Mouse (Mus musculus) limb, embryonic 15.5 days (tissue): ENCODE measurements at regions not wholly inside any gene's neighbourhood (a gene's known extent, or its start where the extent isn't known, plus 50 kb on each side); places are given as distances from the start of the nearest gene placed in this dataset.

Experiments
- ATAC-seq: fragments of 200-750 bp; cut with Nextera tagmentation; 2 replicates; pipeline ENCODE4 v1.8.0; 2017; ENCODE audit warnings: low read depth, moderate TSS enrichment; ENCODE audit not compliant: insufficient number of reproducible peaks, low FRiP score, low TSS enrichment
- H3K27ac ChIP-seq: fragments of 300-500 bp; sonication (generic); 2 replicates; pipeline ENCODE4 v1.5.1; 2015; ENCODE audit warnings: moderate library complexity, mild to moderate bottlenecking, inconsistent platforms
- H3K27me3 ChIP-seq: fragments of 300-500 bp; sonication (generic); 2 replicates; pipeline ENCODE4 v1.6.1; 2015; ENCODE audit warnings: inconsistent platforms
- H3K36me3 ChIP-seq: fragments of 300-500 bp; sonication (generic); 2 replicates; pipeline ENCODE4 v1.6.1; 2015; ENCODE audit warnings: inconsistent platforms
- H3K4me1 ChIP-seq: fragments of 300-500 bp; sonication (generic); 2 replicates; pipeline ENCODE4 v1.6.1; 2015; ENCODE audit warnings: inconsistent platforms
- H3K4me2 ChIP-seq: fragments of 300-500 bp; sonication (generic); 2 replicates; pipeline ENCODE4 v1.6.1; 2015; ENCODE audit warnings: mild to moderate bottlenecking, inconsistent platforms
- H3K4me3 ChIP-seq: fragments of 300-500 bp; sonication (generic); 2 replicates; pipeline ENCODE4 v1.5.1; 2015; ENCODE audit warnings: mild to moderate bottlenecking, inconsistent platforms
- H3K9ac ChIP-seq: fragments of 300-500 bp; sonication (generic); 2 replicates; pipeline ENCODE4 v1.6.1; 2015; ENCODE audit warnings: inconsistent platforms
- H3K9me3 ChIP-seq: fragments of 300-500 bp; sonication (generic); 2 replicates; pipeline ENCODE4 v1.6.1; 2016; ENCODE audit warnings: inconsistent platforms
- WGBS: fragments of 180-500 bp; shearing (Covaris S2); methylation state at CpG from one replicate; pipeline ENCODE4 v1.1.7; 2015; 5-methylcytosine and 5-hydroxymethylcytosine counted together

- no peaks in the 10 kb centered on the region for H3K36me3 ChIP-seq
- H3K27me3 ChIP-seq = no peaks in the 10 kb centered on the region
- no peak overlapping the region for H3K27ac ChIP-seq
- no peak overlapping the region for H3K9ac ChIP-seq
- no peak for ATAC-seq
- H3K4me2 ChIP-seq = no peak overlapping the region
- no peak overlapping the region for H3K4me3 ChIP-seq
- no peaks in the 10 kb centered on the region for H3K9me3 ChIP-seq
- peaks cover 2% of the 10 kb centered on the region; the same call in 1 of the 2 replicates for H3K4me1 ChIP-seq
- WGBS = 81% methylated on average over 6 of the region's 6 CpGs
These were observed 73.6 kb upstream of the Cxcl12 start for GRCm38 (mm10) chr6:117094742-117095141.

GRCm38 (mm10) chr6:117099871-117100270, 68.5 kb upstream of the Cxcl12 start:
- Histone ChIP-seq H3K27me3 (no peaks in the 10 kb centered on the region), H3K9me3 (no peaks in the 10 kb centered on the region), H3K9ac (no peak overlapping the region), H3K4me3 (no peak overlapping the region), H3K36me3 (no peaks in the 10 kb centered on the region), H3K4me1 (peaks cover 27% of the 10 kb centered on the region), H3K27ac (0 out of 2 replicates have a peak overlapping the region, but pooled peaks have one; percentile 13), H3K4me2 (no peak overlapping the region)
- 50% methylated on average over 10 of the region's 10 CpGs for WGBS
- ATAC-seq = no peak

- 32% methylated on average over 4 of the region's 4 CpGs for WGBS
- no peaks in the 10 kb centered on the region for H3K9me3 ChIP-seq
- peak overlapping the region; percentile 71 for H3K27ac ChIP-seq
- H3K9ac ChIP-seq = no peak overlapping the region
- H3K4me2 ChIP-seq = no peak overlapping the region
- ATAC-seq = no peak
- no peaks in the 10 kb centered on the region for H3K27me3 ChIP-seq
- H3K4me1 ChIP-seq = peaks cover 37% of the 10 kb centered on the region
- no peaks in the 10 kb centered on the region for H3K36me3 ChIP-seq
- no peak overlapping the region for H3K4me3 ChIP-seq
These were observed 65.6 kb upstream of the Cxcl12 start for GRCm38 (mm10) chr6:117102693-117103092.

- H3K9ac ChIP-seq = no peak overlapping the region
- H3K27me3 ChIP-seq = no peaks in the 10 kb centered on the region
- no peak overlapping the region for H3K4me3 ChIP-seq
- H3K4me1 ChIP-seq = peaks cover 37% of the 10 kb centered on the region
- H3K4me2 ChIP-seq = no peak overlapping the region
- WGBS = 69% methylated on average over 6 of the region's 6 CpGs
- H3K27ac ChIP-seq = peak overlapping the region; percentile 85
- peak; percentile 56 for ATAC-seq
- H3K36me3 ChIP-seq = no peaks in the 10 kb centered on the region
- no peaks in the 10 kb centered on the region for H3K9me3 ChIP-seq
These were observed 64.3 kb upstream of the Cxcl12 start for GRCm38 (mm10) chr6:117104047-117104446.

GRCm38 (mm10) chr6:117104463-117104862, 63.9 kb upstream of the Cxcl12 start:
- no peak overlapping the region for H3K9ac ChIP-seq
- H3K4me2 ChIP-seq = no peak overlapping the region
- no peak overlapping the region for H3K4me3 ChIP-seq
- H3K4me1 ChIP-seq = peaks cover 37% of the 10 kb centered on the region
- WGBS = 28% methylated on average over 2 of the region's 2 CpGs
- peak overlapping the region; percentile 85 for H3K27ac ChIP-seq
- peak; percentile 70 for ATAC-seq
- H3K27me3 ChIP-seq = no peaks in the 10 kb centered on the region
- H3K9me3 ChIP-seq = no peaks in the 10 kb centered on the region
- H3K36me3 ChIP-seq = no peaks in the 10 kb centered on the region

GRCm38 (mm10) chr6:117105182-117105589, 63.1 kb upstream of the Cxcl12 start:
- 0 out of 2 replicates have a peak overlapping the region, but pooled peaks have one; percentile 1 for H3K4me2 ChIP-seq
- peak; percentile 67 for ATAC-seq
- peaks cover 33% of the 10 kb centered on the region for H3K4me1 ChIP-seq
- H3K9me3 ChIP-seq = no peaks in the 10 kb centered on the region
- no peak overlapping the region for H3K9ac ChIP-seq
- H3K27ac ChIP-seq = peak overlapping the region; percentile 85
- H3K4me3 ChIP-seq = no peak overlapping the region
- 32% methylated on average over 6 of the region's 6 CpGs for WGBS
- H3K36me3 ChIP-seq = no peaks in the 10 kb centered on the region
- H3K27me3 ChIP-seq = no peaks in the 10 kb centered on the region

- ATAC-seq = no peak
- H3K4me1 ChIP-seq = peaks cover 8% of the 10 kb centered on the region
- no peak overlapping the region for H3K27ac ChIP-seq
- H3K9me3 ChIP-seq = no peaks in the 10 kb centered on the region
- H3K4me2 ChIP-seq = no peak overlapping the region
- no peaks in the 10 kb centered on the region for H3K27me3 ChIP-seq
- WGBS = 54% methylated on average over 3 of the region's 3 CpGs
- no peaks in the 10 kb centered on the region for H3K36me3 ChIP-seq
- H3K4me3 ChIP-seq = no peak overlapping the region
- H3K9ac ChIP-seq = no peak overlapping the region
These were observed 58.0 kb upstream of the Cxcl12 start for GRCm38 (mm10) chr6:117110291-117110690.

GRCm38 (mm10) chr6:117114859-117115258, 53.5 kb upstream of the Cxcl12 start:
- 61% methylated on average over 8 of the region's 8 CpGs for WGBS
- Histone ChIP-seq H3K27ac (no peak overlapping the region), H3K9me3 (no peaks in the 10 kb centered on the region), H3K9ac (no peak overlapping the region), H3K4me3 (no peak overlapping the region), H3K36me3 (no peaks in the 10 kb centered on the region), H3K27me3 (no peaks in the 10 kb centered on the region), H3K4me2 (no peak overlapping the region), H3K4me1 (peaks cover 12% of the 10 kb centered on the region; the same call in 1 of the 2 replicates)
- no peak for ATAC-seq

GRCm38 (mm10) chr6:117118081-117118480, 50.3 kb upstream of the Cxcl12 start:
- H3K27ac ChIP-seq = no peak overlapping the region
- no peak overlapping the region for H3K4me2 ChIP-seq
- ATAC-seq = no peak
- H3K4me3 ChIP-seq = no peak overlapping the region
- no peaks in the 10 kb centered on the region for H3K36me3 ChIP-seq
- H3K27me3 ChIP-seq = no peaks in the 10 kb centered on the region
- H3K9me3 ChIP-seq = no peaks in the 10 kb centered on the region
- peaks cover 12% of the 10 kb centered on the region; the same call in 1 of the 2 replicates for H3K4me1 ChIP-seq
- WGBS = 58% methylated on average over 3 of the region's 3 CpGs
- H3K9ac ChIP-seq = no peak overlapping the region
